Mouse (Mus musculus) C2C12 (cell line): ENCODE results near the gene Mau2.
"Not testable (repeated sequence)": the region's sequence is repeated elsewhere in the genome, so short reads cannot be mapped to it uniquely, and the experiment has no call there.

Experiments
- CTCF ChIP-seq: IDR thresholded peaks from one replicate; pipeline ENCODE4 v1.5.1; 2011; ENCODE audit not compliant: control insufficient read depth, insufficient read depth, insufficient read length
- FOSL1 ChIP-seq: IDR thresholded peaks from one replicate; pipeline ENCODE4 v1.8.0; 2011; ENCODE audit warnings: mild to moderate bottlenecking, low read length; ENCODE audit not compliant: poor library complexity, insufficient read depth, severe bottlenecking
- MAX ChIP-seq: IDR thresholded peaks from one replicate; pipeline ENCODE4 v1.6.1; 2011; ENCODE audit warnings: mild to moderate bottlenecking, control low read depth
- MYOD1 ChIP-seq: IDR thresholded peaks from one replicate; pipeline ENCODE4 v1.6.1; 2011; ENCODE audit warnings: low read depth; ENCODE audit not compliant: control insufficient read depth, insufficient read length
- MYOG ChIP-seq: IDR thresholded peaks from one replicate; pipeline ENCODE4 v1.6.1; 2011; ENCODE audit not compliant: control insufficient read depth, insufficient read length; ENCODE audit errors: extremely low read depth
- USF1 ChIP-seq: IDR thresholded peaks from one replicate; pipeline ENCODE4 v1.6.1; 2011; ENCODE audit warnings: low read depth, mild to moderate bottlenecking, control low read depth, moderate library complexity

DNA sequence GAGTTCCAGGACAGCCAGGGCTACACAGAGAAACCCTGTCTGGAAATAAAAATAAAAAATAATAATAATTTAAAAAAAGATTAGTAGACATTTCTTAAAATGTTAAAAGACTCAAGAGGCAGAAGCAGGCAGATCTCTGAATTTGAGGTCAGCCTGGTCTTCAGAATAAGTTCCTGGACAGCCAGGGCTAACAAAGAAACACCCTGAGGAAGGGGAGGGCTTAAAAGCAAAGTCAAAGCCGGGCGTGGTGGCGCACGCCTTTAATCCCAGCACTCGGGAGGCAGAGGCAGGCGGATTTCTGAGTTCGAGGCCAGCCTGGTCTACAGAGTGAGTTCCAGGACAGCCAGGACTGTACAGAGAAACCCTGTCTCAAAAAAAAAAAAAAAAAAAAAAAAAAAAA lies 53.6 kb downstream of the Mau2 start:
- TF ChIP-seq MAX, CTCF, MYOG, USF1, MYOD1, FOSL1: not testable (repeated sequence)
